Mouse (Mus musculus) T-helper 2 cell (primary cell): ENCODE measurements around the gene Riok2.

ENCODE experiments used
- in situ Hi-C: fragments of 300-600 bp; cut with MboI, MseI; formaldehyde crosslinking; loops from one replicate; pipeline ENCODE4 v1.15.1; 2025; ENCODE audit warnings: high pct_unique_total_duplicates

Gene Riok2

DNA sequence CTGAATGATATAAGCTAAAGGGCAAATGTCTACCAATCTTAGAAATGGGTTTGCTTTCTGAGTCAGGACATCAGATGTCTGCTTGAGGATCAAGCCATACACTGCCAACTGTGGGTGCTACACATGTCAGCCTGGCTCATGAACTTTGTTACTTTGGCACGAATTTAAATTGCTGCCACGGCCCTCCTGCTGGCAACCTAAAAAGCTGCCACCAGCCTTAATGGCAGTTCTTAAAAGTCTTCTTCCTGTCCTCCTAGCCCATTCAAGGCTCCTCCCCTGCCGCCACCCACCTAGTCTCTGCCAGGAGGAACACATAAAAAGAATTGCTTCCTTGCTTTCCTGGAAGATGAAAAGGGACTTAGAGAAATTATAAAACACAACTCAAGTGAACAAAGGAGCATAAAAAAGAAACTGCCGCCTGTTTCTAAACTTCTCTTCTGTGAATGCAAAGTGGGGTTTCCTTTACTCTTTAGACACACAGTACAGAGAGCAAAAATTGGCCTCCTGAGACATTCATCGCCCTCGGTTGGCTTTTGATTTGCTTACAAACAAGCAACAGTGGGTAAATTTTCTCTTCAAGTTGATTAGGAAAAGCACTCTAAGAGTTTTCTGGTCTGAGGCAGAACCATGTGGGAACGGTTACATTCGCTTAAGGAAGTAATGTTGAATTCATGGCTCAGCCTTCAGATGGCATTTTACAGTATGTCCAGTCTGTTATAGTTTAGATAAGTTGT, 30.9 kb downstream of the Riok2 start:
- in situ Hi-C loops = loop anchor here (5.0 kb wide), 2 partner anchors 117 to 242 kb away; no protein-coding TSS in a partner anchor

DNA sequence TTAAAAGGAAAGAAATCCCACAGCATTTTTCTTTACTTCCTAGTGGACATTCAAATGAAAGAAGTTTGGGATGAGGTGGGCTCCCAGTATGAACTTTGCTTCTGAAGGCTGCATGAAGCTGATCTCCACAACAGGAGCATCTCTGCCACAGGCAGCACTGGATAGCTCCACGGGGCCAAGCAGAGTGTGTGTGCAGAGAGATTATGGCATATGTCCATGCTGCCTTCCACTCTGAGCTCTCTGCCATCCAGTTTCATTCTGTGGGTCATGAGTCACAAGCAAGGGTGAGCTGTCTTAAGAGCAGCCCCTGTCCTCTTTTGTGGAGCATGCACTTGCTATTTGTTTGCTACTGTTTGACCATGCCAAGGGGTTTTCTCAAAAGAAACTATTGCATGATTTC, 31.5 kb downstream of the Riok2 start:
- in situ Hi-C loops = loop anchor here (5.0 kb wide), 1 partner anchor 242 kb away; no protein-coding TSS in a partner anchor

GRCm38 (mm10) chr17:17408137-17408536, 34.0 kb downstream of the Riok2 start:
- in situ Hi-C loops = loop anchor here (5.0 kb wide), 1 partner anchor 239 kb away; no protein-coding TSS in a partner anchor

GRCm38 (mm10) chr17:17408720-17409478, 34.8 kb downstream of the Riok2 start:
- in situ Hi-C loops = loop anchor here (5.0 kb wide), 1 partner anchor 238 kb away; no protein-coding TSS in a partner anchor

- in situ Hi-C loops = loop anchor here (5.0 kb wide), 1 partner anchor 238 kb away; no protein-coding TSS in a partner anchor
These were observed 35.5 kb downstream of the Riok2 start for GRCm38 (mm10) chr17:17409601-17410000.

DNA sequence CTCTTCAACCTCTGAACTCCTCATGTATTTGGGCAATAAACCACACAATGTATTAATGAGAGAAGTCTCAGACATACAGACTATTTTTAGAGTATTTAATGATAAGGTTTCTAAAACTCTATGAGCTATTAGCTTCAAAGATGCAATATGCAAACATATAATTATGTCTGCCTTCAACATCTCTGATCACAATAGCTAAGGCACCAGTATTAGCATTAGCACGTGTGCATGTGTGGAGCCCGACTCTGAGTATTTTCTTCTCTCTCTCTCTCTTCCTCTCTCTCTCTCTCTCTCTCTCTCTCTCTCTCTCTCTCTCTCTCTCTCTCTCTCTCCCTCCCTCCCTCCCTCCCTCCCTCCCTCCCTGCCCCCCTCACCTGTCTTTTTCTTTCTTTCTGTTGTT, 37.3 kb downstream of the Riok2 start:
- in situ Hi-C loops = no loop called here

DNA sequence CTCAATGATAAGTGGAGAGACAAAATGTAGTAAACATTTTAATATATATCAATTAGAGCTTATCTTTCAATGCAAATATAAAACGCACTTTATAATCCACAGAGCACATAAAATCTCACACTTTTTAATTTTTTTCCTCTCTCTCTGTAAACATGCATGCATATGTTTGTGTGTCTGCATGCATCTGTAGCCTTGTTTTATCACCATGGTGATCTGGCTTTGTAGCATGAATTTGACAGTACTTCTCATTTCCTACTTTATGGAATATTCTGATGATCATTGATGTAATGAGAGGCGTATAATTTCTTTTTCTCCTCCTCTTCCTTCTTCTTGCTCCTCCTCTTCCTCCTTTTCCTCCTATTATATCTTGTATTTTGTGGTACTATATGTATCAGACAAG, 38.1 kb downstream of the Riok2 start:
- in situ Hi-C loops = no loop called here

GRCm38 (mm10) chr17:17414206-17414605, 40.1 kb downstream of the Riok2 start:
- in situ Hi-C loops = no loop called here

GRCm38 (mm10) chr17:17424609-17425307, 50.6 kb downstream of the Riok2 start:
- in situ Hi-C loops = no loop called here

GRCm38 (mm10) chr17:17425308-17425813, 51.3 kb downstream of the Riok2 start:
- in situ Hi-C loops = no loop called here

GRCm38 (mm10) chr17:17425906-17426305, 51.8 kb downstream of the Riok2 start:
- in situ Hi-C loops = no loop called here

- in situ Hi-C loops = no loop called here
These were observed 54.8 kb downstream of the Riok2 start for GRCm38 (mm10) chr17:17428888-17429287.

GRCm38 (mm10) chr17:17433679-17434078, 59.6 kb downstream of the Riok2 start:
- in situ Hi-C loops = no loop called here

GRCm38 (mm10) chr17:17438576-17439191, 64.6 kb downstream of the Riok2 start:
- in situ Hi-C loops = no loop called here

DNA sequence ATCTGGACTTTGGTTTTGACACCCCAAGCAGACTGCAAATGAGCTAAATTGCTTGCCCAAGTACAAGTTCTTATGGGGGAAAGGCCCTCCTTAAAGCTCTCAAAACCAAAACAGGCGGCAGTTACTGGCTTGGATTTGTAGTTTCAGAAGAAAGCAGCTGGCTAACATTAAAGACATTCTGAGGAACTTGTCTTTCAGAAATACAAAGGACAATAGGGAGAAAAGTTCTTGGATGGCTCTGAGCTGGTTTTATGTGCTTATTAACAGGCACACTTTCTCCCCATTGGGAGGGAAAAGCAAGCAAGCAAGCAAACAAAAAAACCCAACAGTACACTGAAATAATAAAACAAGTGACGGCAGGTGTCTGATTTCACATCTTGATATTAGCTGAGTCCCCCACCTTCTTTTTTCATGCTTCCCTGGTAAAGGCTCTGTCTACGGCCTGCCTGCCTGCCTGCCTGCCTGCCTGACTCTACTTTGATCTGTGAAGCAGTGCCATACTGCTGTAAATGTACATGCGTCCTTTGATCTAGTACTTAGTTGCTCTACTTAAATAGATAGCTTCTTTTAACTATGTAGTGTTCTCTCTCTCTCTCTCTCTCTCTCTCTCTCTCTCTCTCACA, 67.9 kb downstream of the Riok2 start:
- in situ Hi-C loops = no loop called here

GRCm38 (mm10) chr17:17444297-17444886, 70.3 kb downstream of the Riok2 start:
- in situ Hi-C loops = no loop called here
